7 mouse cellular contexts compared by ENCODE assay signal in the genomic region with DNA sequence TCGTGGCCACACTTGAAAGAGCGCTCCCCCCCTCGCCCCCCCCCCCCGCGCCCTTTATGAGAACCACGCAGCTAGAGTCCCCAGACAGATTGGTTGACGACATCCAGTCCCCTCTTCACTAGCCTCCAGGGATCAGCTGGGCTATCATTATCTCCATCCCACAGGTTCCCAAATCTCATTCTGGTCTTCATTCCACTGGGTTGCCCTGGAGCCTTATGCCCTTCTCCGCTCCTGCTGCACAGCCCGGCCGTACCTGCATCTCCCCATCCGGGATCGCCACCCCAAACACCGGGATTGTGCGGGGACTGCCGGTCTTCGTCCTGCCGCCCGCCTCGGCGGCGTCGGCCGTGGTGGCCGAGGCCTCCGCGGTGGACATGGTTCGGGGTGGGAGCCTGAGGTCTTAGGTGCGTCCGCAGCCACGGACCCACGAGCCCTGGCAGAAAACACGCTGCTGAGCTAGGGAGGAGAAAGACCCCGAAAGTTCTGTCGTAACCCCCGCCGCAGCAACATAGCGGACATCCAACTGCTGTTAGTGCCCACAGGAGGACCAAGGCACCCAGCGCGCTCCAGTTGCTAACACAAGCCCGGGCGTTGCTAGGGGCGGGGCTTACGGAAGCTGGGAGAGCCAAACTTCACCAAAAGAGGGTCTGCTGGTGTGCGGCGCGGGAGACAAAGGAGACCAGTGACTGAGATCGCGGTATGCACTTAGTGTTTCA. TPM values are rescaled to one million over a fixed set of nuclear protein-coding genes. Genes with fewer than 3 reads are reported as not detected.
DNase-seq lines count a peak whose midpoint lies in the region; ATAC-seq lines count a peak whose summit lies in the region.

A gene (minus strand): TSS at position 585 of the 716 bp plus-strand sequence.

- peak within 1 kb of the TSS; percentile 54 for H3K9ac ChIP-seq in intestine, embryonic 15.5 days

- intact Hi-C loops in left cerebral cortex, postnatal 10 days (cut with DNase I), result no loop called here

- DNase-seq in adrenal gland, postnatal 4 days (ENCODE audit: low spot score in 2 of 2), result peak; percentile 54 to 67
- peak; percentile 94 for DNase-seq in embryo, embryonic 11 days
- peak; percentile 44 to 75 for DNase-seq in gastrocnemius, postnatal 4 days (ENCODE audit: low spot score in 2 of 2)
- peak; percentile 85 to 91 for DNase-seq in left cerebral cortex, postnatal 10 days (ENCODE audit: extremely low spot score in 1 of 2, low spot score in 2 of 2)
- peak; percentile 87 for DNase-seq in right cerebral cortex, postnatal 4 days

- no peaks in the 10 kb centered on the region for H3K36me3 ChIP-seq in intestine, embryonic 15.5 days

- H3K4me3 ChIP-seq in intestine, embryonic 15.5 days (replicated peaks), result peak within 1 kb of the TSS; percentile 67

- H3K4me1 ChIP-seq in intestine, embryonic 15.5 days (replicated peaks), result no peaks in the 10 kb centered on the region

- ATAC-seq in intestine, embryonic 15.5 days, result peak; percentile 96
- ATAC-seq in megakaryocyte-erythroid progenitor cell, adult 5-6 weeks (replicated peaks; ENCODE audit: low FRiP score, low TSS enrichment, poor library complexity, severe bottlenecking), result 0 out of 2 replicates have a peak, but pooled peaks have one; percentile 37

- H3K27ac ChIP-seq in intestine, embryonic 15.5 days, result no peak within 1 kb of the TSS

- no peaks in the 10 kb centered on the region for H3K27me3 ChIP-seq in intestine, embryonic 15.5 days (replicated peaks)

- under 1% methylated on average over 48 of the region's 48 CpGs for WGBS in intestine, embryonic 15.5 days

- no peaks in the 10 kb centered on the region for H3K9me3 ChIP-seq in intestine, embryonic 15.5 days

- H3K4me2 ChIP-seq in intestine, embryonic 15.5 days (replicated peaks), result peak within 1 kb of the TSS; percentile 99

RNA-seq across cellular contexts. Expression of the gene that starts here (rescaled TPM):
- 1 to 10 TPM; 6.0 to 7.3 TPM for total RNA-seq in adrenal gland, postnatal 4 days (2021)
- total RNA-seq in gastrocnemius, postnatal 4 days (2021), result 1 to 10 TPM in 1 of 2 experiments, under 1 TPM in 1; 0.74 to 1.6 TPM
- 1.3 and 1.5 TPM in 2 replicates for polyA plus RNA-seq in intestine, embryonic 15.5 days (2015; fragmentation: Nextera tagmentation; extraction: Ambion mirVana)
- total RNA-seq in left cerebral cortex, postnatal 10 days (2021), result 10 to 100 TPM; 16.9 to 19.7 TPM
- total RNA-seq in megakaryocyte-erythroid progenitor cell, adult 5-6 weeks (2014; fragmentation: Nextera tagmentation), result not detected in 2 replicates
- total RNA-seq in megakaryocyte-erythroid progenitor cell, adult 5-6 weeks (2017), result not detected in 2 replicates

Comparison
In these comparisons a context has a peak if more than half of its experiments do, and no peak if none do; other contexts are left out.
1. Peak in ATAC-seq in megakaryocyte-erythroid progenitor cell, adult 5-6 weeks; RNA of the gene not detected or under 1 TPM.